Mouse (Mus musculus): ENCODE results near the gene Pold1. TPM values are rescaled to one million over a fixed set of nuclear protein-coding genes. Genes with fewer than 3 reads are reported as not detected.

Pold1 gene
- polyA plus RNA-seq, 1 experiment, result 81.9 TPM

DNA sequence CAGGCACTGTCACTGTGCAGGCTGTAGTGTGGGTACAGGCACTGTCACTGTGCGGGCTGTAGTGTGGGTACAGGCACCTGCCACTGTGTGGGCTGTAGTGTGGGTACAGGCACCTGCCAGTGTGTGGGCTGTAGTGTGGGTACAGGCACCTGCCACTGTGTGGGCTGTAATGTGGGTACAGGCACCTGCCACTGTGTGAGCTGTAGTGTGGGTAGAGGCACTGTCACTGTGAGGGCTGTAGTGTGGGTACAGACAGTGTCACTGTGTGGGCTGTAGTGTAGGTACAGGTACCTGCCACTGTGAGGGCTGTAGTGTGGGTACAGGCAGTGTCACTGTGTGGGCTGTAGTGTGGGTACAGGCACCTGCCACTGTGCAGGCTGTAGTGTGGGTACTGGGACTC is 64.5 kb downstream of the Pold1 start:
- Histone ChIP-seq H3K36me3 (ENCODE audit: control insufficient read depth, insufficient read depth, low read length, poor library complexity, severe bottlenecking) (no peaks in the 10 kb centered on the region), H3K27ac (ENCODE audit: insufficient read depth, low read length) (no peak overlapping the region), H3K27me3 (ENCODE audit: control insufficient read depth, insufficient read depth, low read length, poor library complexity, severe bottlenecking) (peaks cover 3% of the 10 kb centered on the region), H3K9me3 (replicated peaks; ENCODE audit: control insufficient read depth, insufficient read depth, low read length, poor library complexity, severe bottlenecking) (no peaks in the 10 kb centered on the region), H3K4me1 (ENCODE audit: control insufficient read depth, insufficient read depth, low read length) (peaks cover 14% of the 10 kb centered on the region), H3K4me3 (ENCODE audit: low read depth, low read length) (no peak overlapping the region), H3K9ac (ENCODE audit: low read depth, poor library complexity, severe bottlenecking) (no peak overlapping the region)
- no peak for TF ChIP-seq CTCF (IDR thresholded peaks at IDR 0.05; ENCODE audit: low read depth, low read length)
- no peak for TF ChIP-seq EP300 (IDR thresholded peaks at IDR 0.05; ENCODE audit: insufficient read depth, low read depth, low read length)
- TF ChIP-seq POLR2A (IDR thresholded peaks at IDR 0.05; ENCODE audit: insufficient read depth, low read length), result no peak

GRCm38 (mm10) chr7:44482836-44483435 is 65.7 kb downstream of the Pold1 start:
- Histone ChIP-seq H3K4me1 (ENCODE audit: control insufficient read depth, insufficient read depth, low read length) (peaks cover 14% of the 10 kb centered on the region), H3K27me3 (ENCODE audit: control insufficient read depth, insufficient read depth, low read length, poor library complexity, severe bottlenecking) (peaks cover 3% of the 10 kb centered on the region), H3K9me3 (replicated peaks; ENCODE audit: control insufficient read depth, insufficient read depth, low read length, poor library complexity, severe bottlenecking) (no peaks in the 10 kb centered on the region), H3K36me3 (ENCODE audit: control insufficient read depth, insufficient read depth, low read length, poor library complexity, severe bottlenecking) (no peaks in the 10 kb centered on the region), H3K4me3 (ENCODE audit: low read depth, low read length) (no peak overlapping the region), H3K9ac (ENCODE audit: low read depth, poor library complexity, severe bottlenecking) (no peak overlapping the region), H3K27ac (ENCODE audit: insufficient read depth, low read length) (no peak overlapping the region)
- TF ChIP-seq POLR2A (IDR thresholded peaks at IDR 0.05; ENCODE audit: insufficient read depth, low read length), result no peak
- no peak for TF ChIP-seq CTCF (IDR thresholded peaks at IDR 0.05; ENCODE audit: low read depth, low read length)
- TF ChIP-seq EP300 (IDR thresholded peaks at IDR 0.05; ENCODE audit: insufficient read depth, low read depth, low read length), result no peak

Other genes starting within 250 kb of the Pold1 start
- 0.75 and 0.87 TPM in 2 replicates for gene Clec11a, start 241.9 kb downstream of the Pold1 start, polyA plus RNA-seq (2011; ENCODE audit: insufficient read depth, insufficient read length, low read depth, missing spikeins)
- 2.5 and 3.4 TPM in 2 replicates for gene Shank1, start 238.6 kb downstream of the Pold1 start, polyA plus RNA-seq (2011; ENCODE audit: insufficient read depth, insufficient read length, low read depth, missing spikeins)
- gene Syt3, start 164.7 kb downstream of the Pold1 start, polyA plus RNA-seq (2011; ENCODE audit: insufficient read depth, insufficient read length, low read depth, missing spikeins), result 1.8 and 1.9 TPM in 2 replicates
- gene 1700008O03Rik, start 163.0 kb downstream of the Pold1 start, polyA plus RNA-seq (2011; ENCODE audit: insufficient read depth, insufficient read length, low read depth, missing spikeins), result 7.7 and 8.3 TPM in 2 replicates
- not detected in 2 replicates for gene Lrrc4b, start 119.8 kb downstream of the Pold1 start, polyA plus RNA-seq (2011; ENCODE audit: insufficient read depth, insufficient read length, low read depth, missing spikeins)
- gene Aspdh, start 83.5 kb downstream of the Pold1 start, polyA plus RNA-seq (2011; ENCODE audit: insufficient read depth, insufficient read length, low read depth, missing spikeins), result not detected in 2 replicates
- gene Josd2, start 80.9 kb downstream of the Pold1 start, polyA plus RNA-seq (2011; ENCODE audit: insufficient read depth, insufficient read length, low read depth, missing spikeins), result 9.7 and 12.3 TPM in 2 replicates
- 67.7 and 75.3 TPM in 2 replicates for gene Emc10, start 52.3 kb downstream of the Pold1 start, polyA plus RNA-seq (2011; ENCODE audit: insufficient read depth, insufficient read length, low read depth, missing spikeins)
- 5.6 and 7.4 TPM in 2 replicates for gene Fam71e1, start 52.3 kb downstream of the Pold1 start, polyA plus RNA-seq (2011; ENCODE audit: insufficient read depth, insufficient read length, low read depth, missing spikeins)
- 2.3 and 2.5 TPM in 2 replicates for gene Mybpc2, start 24.2 kb downstream of the Pold1 start, polyA plus RNA-seq (2011; ENCODE audit: insufficient read depth, insufficient read length, low read depth, missing spikeins)
- gene Spib, start 16.8 kb downstream of the Pold1 start, polyA plus RNA-seq (2011; ENCODE audit: insufficient read depth, insufficient read length, low read depth, missing spikeins), result 1.4 and 2.4 TPM in 2 replicates
- gene Nr1h2, start 5.1 kb upstream of the Pold1 start, polyA plus RNA-seq (2011; ENCODE audit: insufficient read depth, insufficient read length, low read depth, missing spikeins), result 67.6 and 95.7 TPM in 2 replicates
- gene Napsa, start 23.5 kb upstream of the Pold1 start, polyA plus RNA-seq (2011; ENCODE audit: insufficient read depth, insufficient read length, low read depth, missing spikeins), result 0.97 and 1.1 TPM in 2 replicates
- gene Kcnc3, start 41.8 kb upstream of the Pold1 start, polyA plus RNA-seq (2011; ENCODE audit: insufficient read depth, insufficient read length, low read depth, missing spikeins), result 12.3 and 15.5 TPM in 2 replicates
- 14.7 and 16.5 TPM in 2 replicates for gene Myh14, start 122.0 kb upstream of the Pold1 start, polyA plus RNA-seq (2011; ENCODE audit: insufficient read depth, insufficient read length, low read depth, missing spikeins)
- gene Izumo2, start 159.9 kb upstream of the Pold1 start, polyA plus RNA-seq (2011; ENCODE audit: insufficient read depth, insufficient read length, low read depth, missing spikeins), result 1.8 and 2.2 TPM in 2 replicates
- 52.2 and 62.7 TPM in 2 replicates for gene Vrk3, start 199.6 kb upstream of the Pold1 start, polyA plus RNA-seq (2011; ENCODE audit: insufficient read depth, insufficient read length, low read depth, missing spikeins)
- gene Zfp473, start 202.2 kb upstream of the Pold1 start, polyA plus RNA-seq (2011; ENCODE audit: insufficient read depth, insufficient read length, low read depth, missing spikeins), result 24.4 and 28.4 TPM in 2 replicates

Measured in ES-Bruce4 (cell line).